Mouse (Mus musculus) left cerebral cortex, adult 2 months (tissue): ENCODE results near the gene Tpcn2. TPM values are rescaled to one million over a fixed set of nuclear protein-coding genes. Genes with fewer than 3 reads are reported as not detected.

Experiments
- DNase-seq, 2 experiments: peaks; one replicate each; pipeline ENCODE4 v3.0.0; 2021 to 2022; ENCODE audit warnings: low spot score in 2 of 2, mixed read lengths in 1 of 2; ENCODE audit errors: extremely low spot score in 1 of 2
- H3K27ac ChIP-seq: fragments of 200-600 bp; 2 replicates; pipeline ENCODE4 v1.8.1; 2022
- H3K4me3 ChIP-seq: fragments of 200-600 bp; 2 replicates; pipeline ENCODE4 v1.8.1; 2022
- CTCF ChIP-seq: fragments of 200-600 bp; IDR thresholded peaks from 2 replicates; pipeline ENCODE4 v1.8.1; 2022; ENCODE audit warnings: antibody characterized with exemption, mild to moderate bottlenecking, moderate library complexity
- intact Hi-C: fragments of 180-260 bp; cut with DNase I; formaldehyde crosslinking; loops from one replicate; pipeline ENCODE4 v1.15.1; 2025
- total RNA-seq, 2 experiments: library from RNA; stranded (reverse); gene quantifications; 2 replicates each; pipeline ENCODE4 v1.2.3; 2021

Gene Tpcn2
- total RNA-seq, 2 experiments from 2014 or later, result 5.3 to 6.8 TPM

DNA sequence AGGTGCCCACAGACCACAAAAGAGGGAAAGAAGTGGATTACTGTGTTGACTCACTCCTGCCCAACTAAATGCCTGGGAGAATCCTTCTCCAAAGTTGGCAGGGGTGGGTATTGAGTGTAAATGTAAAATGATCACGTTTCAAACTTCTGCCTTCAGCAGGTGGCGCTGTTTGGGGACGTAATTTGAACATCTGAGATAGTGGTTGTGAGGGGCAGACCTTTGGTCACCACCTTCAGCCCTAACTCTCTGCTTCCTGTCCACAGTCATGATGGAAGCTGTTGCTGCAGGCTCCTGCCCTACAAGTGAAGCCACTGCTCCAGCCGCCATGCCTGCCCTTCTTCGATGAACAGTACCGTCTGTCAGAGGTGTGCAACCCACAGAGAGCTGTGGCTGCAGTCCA lies 10.0 kb upstream of the Tpcn2 start:
- intact Hi-C loops, result no loop called here
- H3K4me3 ChIP-seq, result no peak overlapping the region
- DNase-seq, result no peak
- TF ChIP-seq CTCF, result peak; percentile 46
- no peak overlapping the region for H3K27ac ChIP-seq

DNA sequence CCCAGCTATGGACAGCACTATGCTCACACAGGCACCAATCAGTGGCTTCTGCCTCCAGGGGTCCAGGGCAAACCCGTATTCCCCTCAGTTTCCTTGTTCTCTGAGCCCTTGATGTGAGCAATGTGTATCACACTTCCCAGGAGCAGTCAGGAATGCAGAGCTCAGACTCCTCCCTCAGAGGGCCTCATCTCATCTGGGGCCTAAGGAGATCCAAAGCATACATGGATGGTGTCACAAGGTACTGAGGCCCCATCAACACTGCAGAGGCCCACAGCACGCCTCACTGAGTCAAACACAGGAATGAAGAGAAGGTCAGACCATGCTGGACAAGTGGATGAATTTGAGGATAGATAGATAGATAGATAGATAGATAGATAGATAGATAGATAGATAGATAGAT lies 8.9 kb upstream of the Tpcn2 start:
- no peak for DNase-seq
- H3K4me3 ChIP-seq, result no peak overlapping the region
- intact Hi-C loops, result no loop called here
- TF ChIP-seq CTCF, result no peak
- no peak overlapping the region for H3K27ac ChIP-seq

DNA sequence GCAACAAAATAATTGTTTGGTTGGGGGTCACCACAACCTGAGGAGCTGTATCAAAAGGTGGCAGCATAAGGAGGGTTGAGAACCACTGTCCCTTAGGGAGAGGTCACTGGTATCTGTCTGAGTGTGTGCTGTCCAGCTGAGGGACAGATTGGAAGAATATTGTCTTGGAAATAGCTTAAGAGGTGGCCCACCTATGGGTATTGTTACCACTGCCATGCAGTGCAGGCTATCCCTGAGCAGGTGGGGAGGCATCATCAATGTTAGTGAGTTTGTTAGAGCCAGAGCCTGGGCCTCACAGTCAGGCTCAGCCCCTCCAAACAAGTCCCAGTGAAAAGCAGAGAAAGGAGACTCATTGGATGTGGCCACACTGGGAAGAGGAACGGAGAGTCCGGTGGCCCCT lies 8.0 kb upstream of the Tpcn2 start:
- Histone ChIP-seq H3K27ac (no peak overlapping the region), H3K4me3 (no peak overlapping the region)
- intact Hi-C loops, result no loop called here
- DNase-seq, result no peak
- no peak for TF ChIP-seq CTCF

DNA sequence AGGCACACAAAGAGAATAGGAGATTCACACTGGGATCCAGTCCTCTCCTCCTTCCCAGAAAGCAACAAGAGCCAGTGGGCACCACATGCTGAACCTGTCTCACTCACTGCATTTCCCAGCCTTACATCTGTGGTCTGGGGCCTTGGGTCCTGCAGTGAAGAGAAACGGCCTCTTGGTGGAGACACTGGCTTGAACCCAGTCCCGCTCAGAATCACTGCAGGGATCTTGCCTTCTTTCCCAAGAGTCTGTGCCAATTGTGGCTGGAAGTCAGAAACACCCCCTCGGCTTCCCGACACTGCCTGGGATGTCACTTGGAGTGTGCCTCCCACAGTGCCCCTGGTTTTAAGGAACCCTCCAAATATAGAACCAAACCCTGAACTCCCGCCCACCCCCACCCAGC lies 5.5 kb upstream of the Tpcn2 start:
- Histone ChIP-seq H3K27ac (no peak overlapping the region), H3K4me3 (no peak overlapping the region)
- TF ChIP-seq CTCF, result peak; percentile 52
- intact Hi-C loops, result no loop called here
- DNase-seq, result peak in 1 of 2 experiments; percentile 32

DNA sequence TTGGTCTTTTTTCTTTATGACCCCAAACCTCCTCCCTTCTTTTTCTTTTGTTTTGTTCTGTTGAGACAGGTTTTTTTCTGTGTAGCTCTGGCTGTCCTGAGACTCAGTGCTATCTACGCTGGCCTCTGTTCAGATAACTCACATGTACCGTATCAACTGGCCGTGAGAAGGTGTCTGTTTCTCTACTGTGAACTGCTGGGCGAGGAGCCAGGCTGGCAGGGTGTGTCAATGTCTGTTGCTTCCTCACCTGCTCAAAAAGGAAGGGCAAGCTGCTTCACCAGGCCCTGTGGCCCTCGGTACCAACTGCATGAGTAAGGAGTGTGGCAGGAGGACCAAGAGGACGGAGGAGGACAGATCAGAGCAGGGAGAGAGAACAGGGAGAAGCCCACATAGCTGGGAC lies 3.6 kb upstream of the Tpcn2 start:
- H3K27ac ChIP-seq, result no peak overlapping the region
- no peak for TF ChIP-seq CTCF

DNA sequence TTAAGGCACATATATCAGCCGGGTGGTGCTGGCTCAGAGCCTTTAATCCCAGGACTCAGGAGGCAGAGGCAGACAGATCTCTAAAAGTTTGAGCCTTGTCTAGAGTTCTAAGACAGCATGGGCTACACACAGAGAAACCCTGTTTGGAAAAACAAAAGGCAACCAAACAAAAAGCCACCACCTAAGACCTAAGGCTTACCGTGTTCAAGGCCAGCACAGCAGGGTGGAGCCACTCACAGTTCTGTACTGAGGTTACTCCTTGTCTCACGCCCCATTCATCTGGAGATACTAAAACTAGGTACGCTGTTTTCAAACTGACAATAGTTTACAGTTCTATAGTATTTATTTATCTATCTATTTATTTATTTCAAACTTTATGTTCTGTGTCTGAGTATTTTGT lies 1.7 kb upstream of the Tpcn2 start:
- no peak for DNase-seq
- intact Hi-C loops, result no loop called here
- Histone ChIP-seq H3K27ac (no peak overlapping the region), H3K4me3 (no peak overlapping the region)
- TF ChIP-seq CTCF, result no peak

More for the DNA sequence above, 3.6 kb upstream of the Tpcn2 start:
- H3K4me3 ChIP-seq, result no peak overlapping the region
- intact Hi-C loops, result no loop called here
- no peak for DNase-seq

DNA sequence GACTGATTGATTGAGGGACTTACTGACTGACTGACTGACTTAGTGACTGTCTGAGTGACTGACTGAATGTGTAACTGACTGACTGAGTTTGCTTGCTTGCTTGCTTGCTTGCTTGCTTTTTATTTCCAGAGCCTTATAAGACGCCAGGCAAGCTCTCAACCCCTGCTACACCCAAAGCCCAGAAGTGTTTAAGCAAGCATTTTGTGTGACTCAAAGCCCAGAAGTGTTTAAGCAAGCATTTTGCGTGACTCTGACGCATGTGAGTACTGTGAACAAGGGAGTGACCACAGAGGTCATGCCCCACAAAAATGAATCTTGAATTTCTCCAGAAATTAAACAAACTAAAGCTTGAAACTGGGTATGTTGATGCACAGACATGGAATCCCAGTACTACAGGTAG lies 482 bp upstream of the Tpcn2 start:
- intact Hi-C loops, result no loop called here

DNA sequence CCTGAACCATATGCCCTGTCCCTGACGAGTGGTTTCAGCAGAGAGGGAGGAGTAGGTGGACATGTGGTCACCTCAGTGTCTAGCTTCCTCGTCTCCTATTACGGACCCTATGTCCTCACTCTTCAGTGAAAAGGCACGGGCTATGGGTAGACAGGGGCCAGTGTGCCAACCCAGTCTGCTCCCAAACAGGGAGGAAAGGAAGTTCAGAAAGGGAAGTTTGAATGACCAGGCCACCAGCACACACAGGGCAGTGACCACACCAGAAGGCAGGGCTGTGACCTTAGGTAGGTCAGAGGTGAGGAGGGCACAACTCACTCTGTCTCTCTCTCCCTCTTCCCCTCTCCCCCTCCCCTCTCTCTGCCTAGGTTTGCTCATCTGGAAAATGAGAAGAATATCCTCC lies 770 bp downstream of the Tpcn2 start:
- peak overlapping the region; percentile 59 for H3K4me3 ChIP-seq
- TF ChIP-seq CTCF, result no peak
- intact Hi-C loops, result no loop called here
- no peak for DNase-seq
- no peak overlapping the region for H3K27ac ChIP-seq

More for the DNA sequence above, 482 bp upstream of the Tpcn2 start:
- Histone ChIP-seq H3K4me3 (no peak overlapping the region), H3K27ac (no peak overlapping the region)
- no peak for TF ChIP-seq CTCF
- DNase-seq, result no peak

DNA sequence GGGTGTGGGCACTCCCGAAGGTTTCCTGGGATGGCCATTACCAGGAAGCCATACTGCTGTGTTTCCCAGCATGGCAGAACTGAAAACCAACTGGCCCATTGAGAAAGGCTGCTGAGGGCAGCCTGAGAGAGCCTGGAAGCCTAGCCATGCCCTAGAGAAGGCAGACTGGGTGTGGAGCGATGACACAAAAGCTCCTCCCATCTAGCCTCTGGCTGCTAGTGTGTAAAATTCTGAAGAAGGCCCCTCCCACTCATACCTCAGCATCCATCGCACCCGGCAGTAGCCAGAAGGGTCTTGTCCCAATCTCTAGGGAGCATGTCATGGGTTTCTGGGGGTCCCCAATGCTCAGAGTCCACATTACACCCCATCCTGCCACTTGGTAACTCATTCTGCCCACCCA lies 2.4 kb downstream of the Tpcn2 start:
- no peak overlapping the region for H3K27ac ChIP-seq
- DNase-seq, result no peak
- no peak overlapping the region for H3K4me3 ChIP-seq
- intact Hi-C loops, result no loop called here
- TF ChIP-seq CTCF, result no peak

DNA sequence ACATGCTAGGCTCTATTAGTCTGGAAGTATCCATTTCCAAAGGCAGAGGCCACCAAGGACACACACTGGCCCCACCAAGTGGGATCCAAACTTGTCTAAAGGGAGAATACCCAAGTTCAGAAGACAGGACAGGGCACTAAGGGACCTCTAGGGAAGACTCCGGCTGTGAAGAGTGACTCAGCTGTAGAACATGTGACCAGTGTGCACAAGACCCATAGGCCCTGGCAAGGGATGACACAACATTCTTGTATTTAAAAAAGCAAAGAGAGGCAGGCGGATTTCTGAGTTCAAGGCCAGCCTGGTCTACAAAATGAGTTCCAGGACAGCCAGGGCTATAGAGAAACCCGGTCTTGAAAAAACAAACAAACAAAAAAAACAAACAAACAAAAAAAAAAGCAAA lies 8.3 kb downstream of the Tpcn2 start:
- no peak for TF ChIP-seq CTCF
- DNase-seq, result no peak
- Histone ChIP-seq H3K27ac (no peak overlapping the region), H3K4me3 (no peak overlapping the region)
- intact Hi-C loops, result no loop called here

DNA sequence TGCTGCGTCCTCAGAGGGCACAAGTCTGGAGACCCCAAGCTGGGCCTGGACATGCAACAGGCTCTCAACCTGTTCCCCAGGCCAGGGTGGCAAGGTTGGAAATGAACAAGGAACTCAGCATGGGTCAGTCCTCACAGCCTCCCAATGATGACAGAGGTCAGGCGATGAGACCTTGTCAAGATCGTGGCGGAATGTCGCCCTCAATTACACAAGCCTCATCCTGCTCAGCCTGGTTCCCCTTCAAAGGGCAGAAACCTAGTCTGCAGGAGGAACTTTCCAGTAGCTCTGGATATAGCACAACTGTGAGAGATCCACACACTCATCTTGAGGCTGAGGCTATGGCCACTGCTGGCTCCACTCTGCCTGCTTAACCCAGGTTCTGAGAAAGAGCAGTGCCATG lies 12.9 kb downstream of the Tpcn2 start:
- intact Hi-C loops, result no loop called here

DNA sequence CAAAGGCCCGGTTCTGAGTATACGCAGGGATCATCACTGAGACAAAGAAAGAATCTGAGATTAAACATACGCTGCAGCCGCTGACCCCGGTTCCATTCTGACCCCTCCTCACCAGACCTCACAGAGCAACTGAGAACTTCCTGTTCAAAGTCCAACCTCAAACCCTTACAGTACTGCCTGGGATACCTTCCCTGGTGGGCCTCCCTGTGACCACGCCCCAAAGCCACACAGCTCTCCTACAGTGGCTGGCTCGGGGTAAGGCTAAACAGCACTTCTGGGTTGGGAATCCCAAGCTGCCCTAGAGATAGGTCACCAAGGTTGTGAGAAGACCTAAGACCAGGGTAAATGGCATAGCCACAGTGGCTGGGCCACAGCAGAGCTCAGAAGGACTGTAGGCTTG lies 14.9 kb downstream of the Tpcn2 start:
- intact Hi-C loops, result no loop called here
- Histone ChIP-seq H3K4me3 (no peak overlapping the region), H3K27ac (no peak overlapping the region)
- no peak for TF ChIP-seq CTCF
- no peak for DNase-seq

More for the DNA sequence above, 12.9 kb downstream of the Tpcn2 start:
- H3K27ac ChIP-seq, result no peak overlapping the region
- TF ChIP-seq CTCF, result no peak
- DNase-seq, result no peak
- H3K4me3 ChIP-seq, result no peak overlapping the region

DNA sequence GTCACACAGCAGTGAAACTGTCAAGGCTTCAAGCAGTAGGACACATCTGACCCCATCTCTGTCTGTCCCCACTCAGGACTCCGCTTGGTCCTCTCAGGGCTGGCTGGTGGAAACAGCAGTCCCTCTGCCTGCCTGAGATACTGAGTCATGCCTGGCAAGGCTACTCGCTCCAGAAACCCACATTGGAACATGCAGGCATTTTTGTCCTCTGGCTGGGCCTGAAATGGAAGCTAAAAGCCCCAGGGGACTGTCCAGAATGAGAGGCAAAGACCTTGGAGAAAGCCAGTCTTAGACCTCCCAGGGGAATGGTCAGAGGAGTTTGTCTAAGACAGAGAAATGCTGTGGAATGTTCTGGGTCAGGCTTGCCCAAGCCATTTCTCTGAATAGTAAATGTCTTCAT lies 17.8 kb downstream of the Tpcn2 start:
- intact Hi-C loops, result no loop called here
- no peak overlapping the region for H3K27ac ChIP-seq
- DNase-seq, result no peak
- TF ChIP-seq CTCF, result no peak
- H3K4me3 ChIP-seq, result no peak overlapping the region

DNA sequence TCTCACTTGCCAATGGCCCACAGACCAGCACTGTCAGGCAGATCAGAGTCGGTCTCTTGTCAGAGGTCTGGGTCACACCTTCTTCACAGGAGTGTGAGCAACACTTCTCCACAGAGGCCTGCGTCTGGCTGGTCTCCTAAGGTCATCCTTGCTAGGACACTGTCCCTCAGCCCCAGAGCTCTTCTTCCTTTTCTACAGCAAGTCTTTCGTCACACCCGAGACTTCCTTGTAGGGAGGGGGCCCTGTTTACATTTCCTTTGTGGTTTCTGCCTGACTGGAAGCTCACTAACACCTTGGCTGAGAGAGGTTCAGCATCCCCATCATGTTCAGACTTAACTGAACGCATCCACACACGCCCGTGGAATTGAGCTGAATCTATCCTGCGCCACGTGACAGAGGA lies 19.6 kb downstream of the Tpcn2 start:
- DNase-seq, result no peak
- no peak for TF ChIP-seq CTCF
- H3K27ac ChIP-seq, result no peak overlapping the region
- H3K4me3 ChIP-seq, result no peak overlapping the region
- intact Hi-C loops, result no loop called here
